Mouse (Mus musculus): ENCODE measurements around the gene Xpo6. TPM values are rescaled to one million over a fixed set of nuclear protein-coding genes. Genes with fewer than 3 reads are reported as not detected.

The Xpo6 gene
- polyA plus RNA-seq, 1 experiment from 2014 or later: 51.9 TPM

DNA sequence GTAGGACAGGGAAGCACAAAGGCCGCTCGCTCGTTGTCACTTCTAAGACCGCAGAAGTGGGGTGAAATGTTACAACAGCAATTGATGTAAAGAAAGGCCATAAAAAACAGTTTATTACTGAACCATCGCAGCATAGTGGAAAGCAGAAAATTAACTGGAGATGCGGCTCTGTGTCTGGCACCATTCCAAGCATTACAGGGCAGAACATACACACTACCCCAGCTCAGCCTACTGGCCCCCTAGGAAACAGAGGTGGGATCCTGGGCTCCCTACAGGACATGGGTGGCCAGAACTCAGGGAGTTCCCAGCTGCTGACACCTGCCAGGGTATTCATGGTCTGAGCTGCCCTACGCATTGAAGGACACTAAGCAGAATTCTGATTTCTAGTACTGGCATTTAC lies 141.4 kb downstream of the Xpo6 start:
- Histone ChIP-seq H3K27ac (ENCODE audit: low read length) (no peak overlapping the region), H3K36me3 (ENCODE audit: control insufficient read depth, insufficient read depth) (no peaks in the 10 kb centered on the region), H3K4me3 (replicated peaks; ENCODE audit: low read length) (no peak overlapping the region), H3K9ac (replicated peaks; ENCODE audit: low read depth, low read length) (no peak overlapping the region), H3K4me2 (ENCODE audit: low read length) (no peak overlapping the region), H3K4me1 (replicated peaks; ENCODE audit: control insufficient read depth, insufficient read depth, low read length) (peaks cover 12% of the 10 kb centered on the region), H3K9me3 (ENCODE audit: control insufficient read depth, low read length) (no peaks in the 10 kb centered on the region), H3K27me3 (replicated peaks; ENCODE audit: control insufficient read depth, insufficient read depth, low read length) (no peaks in the 10 kb centered on the region)
- no peak for ATAC-seq
- WGBS: 28% methylated on average over 7 of the region's 7 CpGs

DNA sequence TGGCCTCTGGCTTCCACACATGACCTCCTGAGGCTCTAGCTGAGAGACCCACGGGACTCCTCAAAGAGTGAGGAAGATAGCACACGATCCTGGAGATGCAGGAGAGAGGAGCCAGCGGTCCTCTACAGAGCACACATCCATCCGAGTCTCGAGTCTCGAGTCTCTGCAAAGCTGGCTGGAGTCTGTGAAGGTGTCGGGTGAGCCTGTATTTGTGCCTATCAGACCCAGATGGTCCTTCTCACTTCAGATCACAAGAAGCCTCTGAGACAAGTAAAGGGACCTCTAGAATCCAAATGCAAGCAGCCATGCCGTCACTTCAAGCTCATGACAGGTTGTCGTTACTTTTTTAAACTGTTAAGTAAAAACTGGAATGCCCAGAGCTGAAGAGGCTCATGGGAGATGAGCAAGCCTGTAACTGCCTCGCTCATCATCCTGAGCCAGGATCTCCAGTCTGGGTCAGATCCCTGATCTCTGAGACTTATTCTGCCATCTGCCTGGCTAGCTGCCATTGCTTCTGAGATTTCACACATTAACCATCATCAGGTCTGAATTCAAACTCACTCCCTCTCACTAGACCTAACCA lies 142.9 kb downstream of the Xpo6 start:
- H3K27me3 ChIP-seq (replicated peaks; ENCODE audit: control insufficient read depth, insufficient read depth, low read length): no peaks in the 10 kb centered on the region
- no peak overlapping the region for H3K9ac ChIP-seq (replicated peaks; ENCODE audit: low read depth, low read length)
- peaks cover 12% of the 10 kb centered on the region for H3K4me1 ChIP-seq (replicated peaks; ENCODE audit: control insufficient read depth, insufficient read depth, low read length)
- H3K27ac ChIP-seq (ENCODE audit: low read length): no peak overlapping the region
- no peak overlapping the region for H3K4me2 ChIP-seq (ENCODE audit: low read length)
- H3K9me3 ChIP-seq (ENCODE audit: control insufficient read depth, low read length): no peaks in the 10 kb centered on the region
- no peak overlapping the region for H3K4me3 ChIP-seq (replicated peaks; ENCODE audit: low read length)
- no peaks in the 10 kb centered on the region for H3K36me3 ChIP-seq (ENCODE audit: control insufficient read depth, insufficient read depth)
- WGBS: 77% methylated on average over 10 of the region's 10 CpGs
- no peak for ATAC-seq

GRCm38 (mm10) chr7:126054574-126054973 lies 145.7 kb downstream of the Xpo6 start:
- H3K9me3 ChIP-seq (ENCODE audit: control insufficient read depth, low read length): no peaks in the 10 kb centered on the region
- H3K4me1 ChIP-seq (replicated peaks; ENCODE audit: control insufficient read depth, insufficient read depth, low read length): peaks cover 17% of the 10 kb centered on the region
- H3K27me3 ChIP-seq (replicated peaks; ENCODE audit: control insufficient read depth, insufficient read depth, low read length): no peaks in the 10 kb centered on the region
- no peak overlapping the region for H3K9ac ChIP-seq (replicated peaks; ENCODE audit: low read depth, low read length)
- H3K4me2 ChIP-seq (ENCODE audit: low read length): no peak overlapping the region
- no peak for ATAC-seq
- WGBS: 19% methylated on average over 6 of the region's 6 CpGs
- H3K36me3 ChIP-seq (ENCODE audit: control insufficient read depth, insufficient read depth): no peaks in the 10 kb centered on the region
- H3K4me3 ChIP-seq (replicated peaks; ENCODE audit: low read length): no peak overlapping the region
- no peak overlapping the region for H3K27ac ChIP-seq (ENCODE audit: low read length)

DNA sequence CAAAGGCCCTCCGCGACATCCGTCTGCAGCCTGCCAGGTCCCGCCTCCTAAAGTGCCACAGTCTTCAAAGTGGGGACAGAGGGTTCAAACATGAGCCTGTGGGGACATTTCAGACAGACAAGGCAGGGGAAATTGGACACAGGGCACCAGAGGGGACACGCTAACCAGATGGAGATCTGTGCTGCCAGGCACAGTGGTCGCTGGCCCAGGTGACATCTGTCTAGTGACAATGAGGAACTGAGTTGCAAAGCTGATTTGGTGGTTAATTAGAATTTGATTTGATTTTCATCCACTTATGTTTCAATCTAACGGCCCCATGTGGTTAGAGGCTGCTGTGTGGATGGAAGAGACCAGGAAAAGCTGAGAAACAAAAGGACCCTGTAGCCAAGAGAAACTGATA lies 146.7 kb downstream of the Xpo6 start:
- no peaks in the 10 kb centered on the region for H3K36me3 ChIP-seq (ENCODE audit: control insufficient read depth, insufficient read depth)
- H3K27me3 ChIP-seq (replicated peaks; ENCODE audit: control insufficient read depth, insufficient read depth, low read length): no peaks in the 10 kb centered on the region
- no peak overlapping the region for H3K4me2 ChIP-seq (ENCODE audit: low read length)
- ATAC-seq: no peak
- H3K27ac ChIP-seq (ENCODE audit: low read length): no peak overlapping the region
- 71% methylated on average over 7 of the region's 7 CpGs for WGBS
- no peaks in the 10 kb centered on the region for H3K9me3 ChIP-seq (ENCODE audit: control insufficient read depth, low read length)
- H3K4me3 ChIP-seq (replicated peaks; ENCODE audit: low read length): no peak overlapping the region
- H3K4me1 ChIP-seq (replicated peaks; ENCODE audit: control insufficient read depth, insufficient read depth, low read length): peaks cover 12% of the 10 kb centered on the region
- H3K9ac ChIP-seq (replicated peaks; ENCODE audit: low read depth, low read length): no peak overlapping the region

- no peaks in the 10 kb centered on the region for H3K27me3 ChIP-seq (replicated peaks; ENCODE audit: control insufficient read depth, insufficient read depth, low read length)
- H3K9ac ChIP-seq (replicated peaks; ENCODE audit: low read depth, low read length): no peak overlapping the region
- H3K4me3 ChIP-seq (replicated peaks; ENCODE audit: low read length): no peak overlapping the region
- no peaks in the 10 kb centered on the region for H3K9me3 ChIP-seq (ENCODE audit: control insufficient read depth, low read length)
- no peak overlapping the region for H3K4me2 ChIP-seq (ENCODE audit: low read length)
- no peak overlapping the region for H3K27ac ChIP-seq (ENCODE audit: low read length)
- H3K4me1 ChIP-seq (replicated peaks; ENCODE audit: control insufficient read depth, insufficient read depth, low read length): peaks cover 12% of the 10 kb centered on the region
- ATAC-seq: no peak
- WGBS: 50% methylated on average over 6 of the region's 6 CpGs
- H3K36me3 ChIP-seq (ENCODE audit: control insufficient read depth, insufficient read depth): no peaks in the 10 kb centered on the region
Observed at GRCm38 (mm10) chr7:126051910-126052309, 148.4 kb downstream of the Xpo6 start.

Other genes starting within 250 kb of the Xpo6 start
- 5.8 and 6.1 TPM in 2 replicates for gene Gsg1l, start 118.1 kb downstream of the Xpo6 start, polyA plus RNA-seq (2015; fragmentation: Nextera tagmentation; extraction: Ambion mirVana)
- 295 and 323 TPM in 2 replicates for gene Sbk1, start 72.1 kb upstream of the Xpo6 start, polyA plus RNA-seq (2015; fragmentation: Nextera tagmentation; extraction: Ambion mirVana)
- gene Lat, start 169.1 kb upstream of the Xpo6 start, polyA plus RNA-seq (2015; fragmentation: Nextera tagmentation; extraction: Ambion mirVana): 0.77 and 0.98 TPM in 2 replicates
- gene Spns1, start 176.9 kb upstream of the Xpo6 start, polyA plus RNA-seq (2015; fragmentation: Nextera tagmentation; extraction: Ambion mirVana): 75.5 and 80.1 TPM in 2 replicates
- gene Nfatc2ip, start 196.2 kb upstream of the Xpo6 start, polyA plus RNA-seq (2015; fragmentation: Nextera tagmentation; extraction: Ambion mirVana): 2.6 and 2.9 TPM in 2 replicates
- gene Cd19, start 214.4 kb upstream of the Xpo6 start, polyA plus RNA-seq (2015; fragmentation: Nextera tagmentation; extraction: Ambion mirVana): not detected in 2 replicates
- 24.4 and 26.5 TPM in 2 replicates for gene Rabep2, start 228.3 kb upstream of the Xpo6 start, polyA plus RNA-seq (2015; fragmentation: Nextera tagmentation; extraction: Ambion mirVana)